Mouse (Mus musculus): ENCODE results near the gene Tedc1. TPM values are rescaled to one million over a fixed set of nuclear protein-coding genes. Genes with fewer than 3 reads are reported as not detected.
A peak's percentile ranks its signal among the peaks of the same experiment; 100 is the strongest.

Gene Tedc1
- polyA plus RNA-seq, 1 experiment from 2014 or later, result 2.6 TPM

GRCm38 (mm10) chr12:113114856-113115538, 41.2 kb upstream of the Tedc1 start:
- peak; percentile 30 for TF ChIP-seq CTCF (IDR thresholded peaks at IDR 0.05)
- TF ChIP-seq EP300 (IDR thresholded peaks at IDR 0.05), result no peak
- WGBS, result 73% methylated on average over 16 of the region's 16 CpGs
- no peaks in the 10 kb centered on the region for H3K4me1 ChIP-seq (ENCODE audit: insufficient read depth, low read depth, low read length)
- no peaks in the 10 kb centered on the region for H3K9me3 ChIP-seq (ENCODE audit: low read length)
- ATAC-seq (0 out of 2 replicates have a peak, but pooled peaks have one; percentile 32), DNase-seq (ENCODE audit: low spot score) (no peak)
- H3K27me3 ChIP-seq (replicated peaks; ENCODE audit: insufficient read depth, low read length), result no peaks in the 10 kb centered on the region
- no peak overlapping the region for H3K9ac ChIP-seq (replicated peaks; ENCODE audit: low read depth)
- no peak overlapping the region for H3K27ac ChIP-seq (ENCODE audit: low read length)
- no peak overlapping the region for H3K4me2 ChIP-seq (replicated peaks; ENCODE audit: low read depth, low read length)
- peaks cover 9% of the 10 kb centered on the region; the same call in 1 of the 2 replicates for H3K36me3 ChIP-seq (ENCODE audit: insufficient read depth, low read length)
- H3K4me3 ChIP-seq (ENCODE audit: low read depth, low read length), result no peak overlapping the region

GRCm38 (mm10) chr12:113119516-113120410, 36.5 kb upstream of the Tedc1 start:
- TF ChIP-seq EP300 (IDR thresholded peaks at IDR 0.05) (no peak), CTCF (IDR thresholded peaks at IDR 0.05) (peak; percentile 98)
- peaks cover 47% of the 10 kb centered on the region; the same call in 1 of the 2 replicates for H3K36me3 ChIP-seq (ENCODE audit: insufficient read depth, low read length)
- peak; percentile 83 for DNase-seq (ENCODE audit: low spot score)
- no peak overlapping the region for H3K9ac ChIP-seq (replicated peaks; ENCODE audit: low read depth)
- no peaks in the 10 kb centered on the region for H3K27me3 ChIP-seq (replicated peaks; ENCODE audit: insufficient read depth, low read length)
- H3K4me2 ChIP-seq (replicated peaks; ENCODE audit: low read depth, low read length), result no peak overlapping the region
- no peak overlapping the region for H3K27ac ChIP-seq (ENCODE audit: low read length)
- H3K4me1 ChIP-seq (ENCODE audit: insufficient read depth, low read depth, low read length), result no peaks in the 10 kb centered on the region
- H3K9me3 ChIP-seq (ENCODE audit: low read length), result no peaks in the 10 kb centered on the region
- 78% methylated on average over 13 of the region's 20 CpGs for WGBS
- peak; percentile 84 for ATAC-seq
- H3K4me3 ChIP-seq (ENCODE audit: low read depth, low read length), result no peak overlapping the region

- Histone ChIP-seq H3K9me3 (ENCODE audit: low read length) (no peaks in the 10 kb centered on the region), H3K36me3 (ENCODE audit: insufficient read depth, low read length) (peaks cover 69% of the 10 kb centered on the region; the same call in 1 of the 2 replicates), H3K4me2 (replicated peaks; ENCODE audit: low read depth, low read length) (no peak overlapping the region), H3K4me3 (ENCODE audit: low read depth, low read length) (no peak overlapping the region), H3K27ac (ENCODE audit: low read length) (0 out of 2 replicates have a peak overlapping the region, but pooled peaks have one; percentile 20), H3K27me3 (replicated peaks; ENCODE audit: insufficient read depth, low read length) (no peaks in the 10 kb centered on the region), H3K9ac (replicated peaks; ENCODE audit: low read depth) (no peak overlapping the region), H3K4me1 (ENCODE audit: insufficient read depth, low read depth, low read length) (no peaks in the 10 kb centered on the region)
- DNase-seq (ENCODE audit: low spot score), result no peak
- WGBS, result 75% methylated on average over 6 of the region's 6 CpGs
- no peak for ATAC-seq
- TF ChIP-seq EP300 (IDR thresholded peaks at IDR 0.05) (no peak), CTCF (IDR thresholded peaks at IDR 0.05) (no peak)
Measured at GRCm38 (mm10) chr12:113124726-113125125, 31.5 kb upstream of the Tedc1 start.

- WGBS, result 98% methylated on average over 8 of the region's 8 CpGs
- Histone ChIP-seq H3K27me3 (replicated peaks; ENCODE audit: insufficient read depth, low read length) (no peaks in the 10 kb centered on the region), H3K4me1 (ENCODE audit: insufficient read depth, low read depth, low read length) (peaks cover 15% of the 10 kb centered on the region), H3K4me3 (ENCODE audit: low read depth, low read length) (no peak overlapping the region), H3K9me3 (ENCODE audit: low read length) (no peaks in the 10 kb centered on the region), H3K36me3 (ENCODE audit: insufficient read depth, low read length) (peaks cover 48% of the 10 kb centered on the region), H3K9ac (replicated peaks; ENCODE audit: low read depth) (no peak overlapping the region), H3K27ac (ENCODE audit: low read length) (no peak overlapping the region), H3K4me2 (replicated peaks; ENCODE audit: low read depth, low read length) (no peak overlapping the region)
- DNase-seq (ENCODE audit: low spot score) (no peak), ATAC-seq (no peak)
- no peak for TF ChIP-seq EP300 (IDR thresholded peaks at IDR 0.05)
- no peak for TF ChIP-seq CTCF (IDR thresholded peaks at IDR 0.05)
Measured at GRCm38 (mm10) chr12:113130732-113131131, 25.5 kb upstream of the Tedc1 start.

GRCm38 (mm10) chr12:113131601-113132000, 24.6 kb upstream of the Tedc1 start:
- Histone ChIP-seq H3K27me3 (replicated peaks; ENCODE audit: insufficient read depth, low read length) (no peaks in the 10 kb centered on the region), H3K9ac (replicated peaks; ENCODE audit: low read depth) (no peak overlapping the region), H3K4me2 (replicated peaks; ENCODE audit: low read depth, low read length) (no peak overlapping the region), H3K27ac (ENCODE audit: low read length) (peak overlapping the region; percentile 90), H3K4me3 (ENCODE audit: low read depth, low read length) (no peak overlapping the region), H3K9me3 (ENCODE audit: low read length) (no peaks in the 10 kb centered on the region), H3K36me3 (ENCODE audit: insufficient read depth, low read length) (peaks cover 45% of the 10 kb centered on the region), H3K4me1 (ENCODE audit: insufficient read depth, low read depth, low read length) (peaks cover 15% of the 10 kb centered on the region)
- no peak for DNase-seq (ENCODE audit: low spot score)
- TF ChIP-seq EP300 (IDR thresholded peaks at IDR 0.05) (no peak), CTCF (IDR thresholded peaks at IDR 0.05) (no peak)
- 94% methylated on average over 14 of the region's 14 CpGs for WGBS
- no peak for ATAC-seq

GRCm38 (mm10) chr12:113132567-113132966, 23.7 kb upstream of the Tedc1 start:
- Histone ChIP-seq H3K9ac (replicated peaks; ENCODE audit: low read depth) (no peak overlapping the region), H3K36me3 (ENCODE audit: insufficient read depth, low read length) (peaks cover 40% of the 10 kb centered on the region)
- DNase-seq (ENCODE audit: low spot score), result peak; percentile 98

More at GRCm38 (mm10) chr12:113132567-113132966, 23.7 kb upstream of the Tedc1 start:
- peak; percentile 98 for ATAC-seq
- peak; percentile 92 for TF ChIP-seq EP300 (IDR thresholded peaks at IDR 0.05)
- TF ChIP-seq CTCF (IDR thresholded peaks at IDR 0.05), result 0 out of 2 replicates have a peak, but pooled peaks have one; percentile 3
- Histone ChIP-seq H3K27me3 (replicated peaks; ENCODE audit: insufficient read depth, low read length) (no peaks in the 10 kb centered on the region), H3K27ac (ENCODE audit: low read length) (peak overlapping the region; percentile 90), H3K4me2 (replicated peaks; ENCODE audit: low read depth, low read length) (no peak overlapping the region), H3K4me3 (ENCODE audit: low read depth, low read length) (no peak overlapping the region), H3K9me3 (ENCODE audit: low read length) (no peaks in the 10 kb centered on the region), H3K4me1 (ENCODE audit: insufficient read depth, low read depth, low read length) (peaks cover 15% of the 10 kb centered on the region)
- 9% methylated on average over 2 of the region's 2 CpGs for WGBS

All from lung, postnatal 0 days (tissue).